Mouse (Mus musculus) embryonic fibroblast, embryonic 13.5 days (primary cell): ENCODE results near the gene Gtf2ird1.

ENCODE experiments used
- CTCF ChIP-seq: IDR thresholded peaks from 2 replicates; pipeline ENCODE4 v1.5.1; 2011; ENCODE audit warnings: mild to moderate bottlenecking, control low read depth, low read length, moderate library complexity, borderline replicate concordance; ENCODE audit not compliant: insufficient read depth
- POLR2A ChIP-seq: IDR thresholded peaks from 2 replicates; pipeline ENCODE4 v1.6.1; 2011; ENCODE audit warnings: low read depth, mild to moderate bottlenecking, control low read depth, low read length, moderate library complexity

GRCm38 (mm10) chr5:134350660-134351059 is 105.9 kb downstream of the Gtf2ird1 start:
- TF ChIP-seq CTCF: no peak
- no peak for TF ChIP-seq POLR2A
